Mouse (Mus musculus) heart, postnatal 14 days (tissue): ENCODE data around the gene Pgpep1l. TPM values are rescaled to one million over a fixed set of nuclear protein-coding genes. Genes with fewer than 3 reads are reported as not detected.
"Not testable (repeated sequence)": the region's sequence is repeated elsewhere in the genome, so short reads cannot be mapped to it uniquely, and the experiment has no call there.

Experiments used
- DNase-seq, 2 experiments: peaks; one replicate each; pipeline ENCODE4 v3.0.0; 2021 to 2022
- intact Hi-C: fragments of 180-260 bp; cut with DNase I; formaldehyde crosslinking; loops from one replicate; pipeline ENCODE4 v1.15.1; 2025
- total RNA-seq, 2 experiments: library from RNA; stranded (reverse); gene quantifications; 2 replicates each; pipeline ENCODE4 v1.2.3; 2021

Gene Pgpep1l
- total RNA-seq, 2 experiments from 2014 or later: 0.39 TPM; not detected in 1

GRCm38 (mm10) chr7:68283776-68284175 is 19.7 kb upstream of the Pgpep1l start:
- intact Hi-C loops: no loop called here
- no peak for DNase-seq

- intact Hi-C loops, DNase-seq: not testable (repeated sequence)
Measured at GRCm38 (mm10) chr7:68283133-68283520, 19.1 kb upstream of the Pgpep1l start.

GRCm38 (mm10) chr7:68282304-68283132 is 18.5 kb upstream of the Pgpep1l start:
- intact Hi-C loops: no loop called here
- no peak for DNase-seq

DNA sequence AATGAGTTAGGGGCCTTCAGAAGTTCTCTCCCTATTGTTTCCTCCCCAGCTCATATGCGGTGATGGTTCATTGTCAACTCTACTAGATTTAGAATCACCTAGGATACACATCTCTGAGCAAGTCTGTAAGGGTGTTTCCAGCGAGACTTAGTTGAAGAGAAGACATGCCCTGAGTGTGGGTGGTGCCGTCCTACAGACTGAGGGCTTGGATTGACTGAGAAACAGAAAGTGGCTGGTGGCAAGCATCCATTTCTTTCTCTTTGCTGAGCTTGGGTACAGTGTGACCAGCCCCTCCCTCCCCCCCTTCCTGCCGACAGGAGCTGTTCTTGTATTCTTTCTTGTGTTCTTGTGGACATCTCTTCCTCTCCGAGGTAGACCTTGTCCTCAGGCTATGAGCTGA is 17.3 kb upstream of the Pgpep1l start:
- no peak for DNase-seq
- intact Hi-C loops: no loop called here

DNA sequence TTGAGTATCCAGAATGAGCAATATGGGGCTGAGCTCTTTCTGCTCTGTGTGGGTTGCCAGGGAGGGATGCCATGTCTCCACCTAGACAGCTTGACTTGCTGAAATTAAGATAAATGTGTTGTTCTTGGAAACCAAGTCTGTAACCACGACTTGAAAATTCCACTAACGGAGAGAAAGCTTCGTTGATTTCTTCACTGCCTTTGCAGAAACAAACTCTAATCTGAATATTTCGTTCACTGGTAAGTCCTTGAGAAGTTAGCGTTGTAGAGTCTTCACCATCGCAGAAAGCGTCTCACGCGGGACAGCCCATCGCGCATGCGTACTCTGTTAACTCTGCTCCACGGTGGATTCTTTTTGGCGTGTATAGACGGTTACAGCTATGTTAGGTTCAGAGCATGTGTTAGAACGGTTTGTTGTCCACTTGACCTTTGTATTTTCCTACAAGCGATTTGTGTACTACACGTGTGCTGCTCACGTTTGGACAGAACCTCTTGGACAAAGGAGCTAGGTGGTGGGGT is 16.4 kb upstream of the Pgpep1l start:
- intact Hi-C loops: no loop called here
- no peak for DNase-seq

- intact Hi-C loops: no loop called here
- DNase-seq: no peak
Measured at GRCm38 (mm10) chr7:68279481-68279880, 15.4 kb upstream of the Pgpep1l start.

DNA sequence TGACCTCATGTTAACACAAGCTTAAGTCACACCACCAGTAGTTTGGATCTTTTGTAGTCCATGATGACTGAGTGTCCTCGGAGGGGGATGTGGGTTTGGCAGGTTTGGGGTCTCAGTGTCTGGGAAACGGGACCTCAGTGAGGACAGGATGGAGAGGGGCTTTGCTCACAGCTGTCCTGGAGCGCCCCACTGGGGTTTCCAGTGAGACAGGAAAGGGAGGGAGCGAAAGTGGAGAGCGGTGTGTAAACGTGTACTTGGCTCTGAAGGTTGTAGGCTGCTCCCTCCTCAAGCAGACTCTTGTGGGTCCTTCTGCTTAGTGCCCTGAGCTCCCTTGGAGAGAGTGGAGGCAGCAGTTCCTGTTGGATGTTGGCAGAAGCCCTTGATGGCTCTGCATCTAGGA is 14.9 kb upstream of the Pgpep1l start:
- intact Hi-C loops: no loop called here
- DNase-seq: no peak

GRCm38 (mm10) chr7:68278385-68278784 is 14.4 kb upstream of the Pgpep1l start:
- intact Hi-C loops: no loop called here
- no peak for DNase-seq

GRCm38 (mm10) chr7:68277897-68278270 is 13.9 kb upstream of the Pgpep1l start:
- no peak for DNase-seq
- intact Hi-C loops: no loop called here

GRCm38 (mm10) chr7:68277054-68277896 is 13.2 kb upstream of the Pgpep1l start:
- intact Hi-C loops: no loop called here

DNA sequence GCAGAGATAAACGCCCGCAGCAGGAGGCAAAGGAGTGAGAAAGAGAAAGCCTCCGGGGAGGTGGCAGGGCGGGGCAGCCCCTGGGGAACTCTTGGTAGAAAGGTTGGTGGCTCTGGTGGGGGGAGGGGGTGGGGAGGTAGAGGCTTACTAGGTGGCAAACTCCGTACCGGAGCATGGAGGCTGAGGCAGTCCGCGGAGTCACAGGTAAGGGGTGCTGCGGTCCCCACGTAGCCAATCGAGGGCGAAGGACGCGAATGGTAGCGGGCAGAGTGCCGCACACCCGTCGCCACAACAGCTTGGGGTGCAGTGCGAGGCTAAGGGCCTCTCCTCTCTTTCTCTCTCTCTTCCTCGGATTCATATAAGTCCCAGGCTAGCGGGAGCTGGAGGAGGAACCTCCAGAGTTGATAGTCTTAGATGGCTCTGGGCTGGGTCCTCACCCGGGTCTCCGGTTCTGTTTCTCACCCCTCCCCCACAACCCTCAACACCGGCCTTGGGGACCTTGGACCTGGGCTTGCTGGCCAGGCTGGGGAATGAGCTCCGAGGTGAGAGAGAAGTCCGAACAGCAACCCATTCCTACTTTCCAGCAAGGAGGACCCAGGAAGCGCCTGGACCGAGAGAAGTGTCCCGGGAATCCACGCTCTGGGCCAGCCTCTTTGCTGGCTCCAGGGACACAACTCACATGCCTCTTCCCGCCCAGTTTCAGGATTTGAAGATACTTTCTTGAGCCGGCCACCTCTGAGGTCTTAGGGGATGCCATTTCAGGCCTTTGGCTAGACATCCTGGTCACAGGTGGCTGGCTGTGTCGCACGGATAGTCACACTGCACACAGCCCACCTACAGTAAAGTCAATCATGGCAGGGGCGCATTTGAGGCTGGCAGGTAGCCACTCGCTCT is 12.1 kb upstream of the Pgpep1l start:
- intact Hi-C loops: no loop called here
- no peak for DNase-seq

More at GRCm38 (mm10) chr7:68277054-68277896, 13.2 kb upstream of the Pgpep1l start:
- DNase-seq: no peak

DNA sequence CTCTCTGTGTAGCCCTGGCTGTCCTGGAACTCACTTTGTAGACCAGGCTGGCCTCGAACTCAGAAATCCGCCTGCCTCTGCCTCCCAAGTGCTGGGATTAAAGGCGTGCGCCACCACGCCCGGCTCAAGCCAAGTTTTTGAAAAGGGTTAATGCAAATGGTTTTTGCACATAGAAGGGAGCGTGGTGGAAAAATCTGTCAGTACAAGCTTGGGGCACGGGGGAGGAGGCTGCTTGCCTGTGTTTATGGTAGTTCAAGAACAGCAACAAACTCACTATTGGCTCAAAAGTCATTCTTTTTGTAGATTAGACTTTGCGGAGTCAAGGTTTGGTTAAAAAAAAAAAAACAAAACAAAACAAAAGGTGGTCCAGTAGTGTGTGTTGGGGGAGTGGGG is 11.4 kb upstream of the Pgpep1l start:
- DNase-seq, intact Hi-C loops: not testable (repeated sequence)

DNA sequence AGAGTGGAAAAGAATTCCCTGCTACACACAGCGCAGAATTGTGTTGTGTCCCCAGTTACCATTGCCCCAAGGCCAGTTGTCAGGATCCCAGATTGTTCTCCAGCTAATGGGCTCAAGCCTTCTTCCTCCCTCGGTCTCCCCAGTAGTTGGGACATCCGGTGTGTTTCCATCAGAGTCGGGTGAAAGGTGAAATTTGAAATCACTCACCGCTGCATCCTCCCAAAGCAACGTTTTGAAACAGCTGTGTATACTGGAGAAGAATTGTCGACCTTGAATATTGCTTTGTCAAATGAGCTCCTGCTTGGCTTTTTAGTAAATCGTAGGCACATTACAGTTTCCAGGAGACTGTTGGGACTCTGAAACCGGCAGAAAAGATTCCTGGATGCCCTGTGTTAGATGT is 10.9 kb upstream of the Pgpep1l start:
- DNase-seq: no peak
- intact Hi-C loops: no loop called here

DNA sequence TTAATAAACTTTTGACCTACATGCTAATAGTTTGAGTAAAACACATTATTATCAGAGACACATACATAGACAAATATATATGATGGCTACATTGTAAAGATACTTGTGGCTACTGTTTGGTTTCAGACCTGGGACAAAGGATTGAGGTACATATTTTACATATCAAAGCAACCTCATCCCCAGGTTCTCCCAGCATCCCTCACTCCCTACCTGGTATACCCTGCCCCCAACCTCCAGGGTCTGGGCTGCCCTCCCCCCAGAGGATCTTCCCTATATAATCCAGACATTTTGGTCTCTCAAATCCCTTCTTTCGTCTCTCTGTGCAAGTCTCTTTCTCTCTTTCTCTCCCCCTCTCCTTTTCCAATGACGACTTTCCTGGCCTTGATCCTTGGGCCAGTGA is 10.2 kb upstream of the Pgpep1l start:
- intact Hi-C loops: no loop called here
- no peak for DNase-seq

DNA sequence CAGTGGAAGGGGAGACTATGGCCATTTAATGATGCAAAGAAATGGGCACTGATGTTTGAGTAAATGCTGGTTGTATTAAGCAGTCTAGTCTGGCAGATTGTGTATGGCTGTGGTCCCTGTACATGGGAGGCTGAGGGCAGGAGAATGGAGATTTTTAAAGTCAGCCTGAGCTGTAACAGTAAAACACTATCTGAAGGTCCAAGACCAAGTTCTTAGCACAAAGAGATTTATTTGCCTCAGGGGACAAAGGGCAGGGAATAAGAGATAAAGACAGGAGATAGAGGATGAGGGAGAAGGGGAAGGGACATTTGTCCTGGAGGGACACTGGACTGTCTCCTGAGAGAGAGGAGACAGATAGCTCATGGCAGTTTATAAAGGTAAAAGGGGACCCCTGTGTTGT is 9.5 kb upstream of the Pgpep1l start, which contains the start of gene Fam169b:
Gene Fam169b, plus strand, starts transcription at position 325 of the 400 bp plus-strand sequence.
- intact Hi-C loops: no loop called here
- no peak for DNase-seq

DNA sequence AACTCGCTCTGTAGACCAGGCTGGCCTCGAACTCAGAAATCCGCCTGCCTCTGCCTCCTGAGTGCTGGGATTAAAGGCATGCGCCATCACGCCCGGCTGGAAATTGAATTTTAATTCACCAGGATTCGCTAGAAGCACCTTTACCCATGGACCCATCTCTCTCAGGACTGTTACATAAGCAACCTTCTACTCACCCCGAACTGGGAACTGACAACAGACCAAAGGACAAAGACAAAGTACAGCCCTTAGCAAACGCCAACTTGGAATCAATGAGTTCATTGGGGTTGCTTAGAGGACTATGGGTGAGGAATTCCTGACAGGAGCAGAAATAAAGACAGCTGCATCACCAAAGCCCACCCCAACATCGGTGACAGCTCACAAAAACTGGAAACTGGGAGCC is 8.6 kb upstream of the Pgpep1l start:
- no peak for DNase-seq
- intact Hi-C loops: no loop called here

GRCm38 (mm10) chr7:68271816-68272215 is 7.8 kb upstream of the Pgpep1l start:
- intact Hi-C loops: no loop called here

GRCm38 (mm10) chr7:68270551-68270950 is 6.5 kb upstream of the Pgpep1l start:
- intact Hi-C loops: no loop called here

More at GRCm38 (mm10) chr7:68271816-68272215, 7.8 kb upstream of the Pgpep1l start:
- no peak for DNase-seq

GRCm38 (mm10) chr7:68266691-68267090 is 2.7 kb upstream of the Pgpep1l start:
- intact Hi-C loops: no loop called here
- peak in 1 of 2 experiments; percentile 14 for DNase-seq

More at GRCm38 (mm10) chr7:68270551-68270950, 6.5 kb upstream of the Pgpep1l start:
- no peak for DNase-seq

DNA sequence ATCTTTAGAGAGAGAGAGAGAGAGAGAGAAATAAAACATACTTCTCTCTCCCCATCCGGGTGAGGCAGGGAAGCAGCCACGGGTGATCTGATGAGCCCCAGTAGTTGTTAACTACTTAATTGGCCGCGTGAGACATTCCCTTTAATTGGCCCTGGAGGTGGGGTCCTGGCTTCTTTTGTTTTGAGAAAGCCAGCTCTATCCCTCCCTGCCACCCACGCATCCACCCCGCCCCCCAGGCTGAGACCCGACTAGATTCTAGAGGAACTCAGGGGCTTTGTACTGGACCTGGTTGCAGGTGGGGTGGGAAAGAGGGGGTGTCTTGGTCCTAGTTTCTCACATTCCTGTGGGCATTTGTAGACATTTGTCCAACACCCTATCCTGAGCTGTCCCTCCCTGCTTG is 1.4 kb upstream of the Pgpep1l start:
- intact Hi-C loops: no loop called here

More for the DNA sequence above, 1.4 kb upstream of the Pgpep1l start:
- DNase-seq: no peak
